Mouse (Mus musculus) small intestine, adult 10 weeks (tissue): ENCODE data around the gene Vamp9. TPM values are rescaled to one million over a fixed set of nuclear protein-coding genes. Genes with fewer than 3 reads are reported as not detected.

Source experiments
- polyA plus RNA-seq: library from polyadenylated mRNA; stranded (reverse); fragments of 350-450 nt; fragmentation: Illumina TruSeq; extraction: RNeasy Lipid Tissue Mini Kit (QIAGEN cat#74804); gene quantifications from one replicate; pipeline ENCODE4 v1.2.3, GENCODE M21; 2014; ENCODE audit warnings: low replicate concordance

Vamp9 gene
- not detected for polyA plus RNA-seq

DNA sequence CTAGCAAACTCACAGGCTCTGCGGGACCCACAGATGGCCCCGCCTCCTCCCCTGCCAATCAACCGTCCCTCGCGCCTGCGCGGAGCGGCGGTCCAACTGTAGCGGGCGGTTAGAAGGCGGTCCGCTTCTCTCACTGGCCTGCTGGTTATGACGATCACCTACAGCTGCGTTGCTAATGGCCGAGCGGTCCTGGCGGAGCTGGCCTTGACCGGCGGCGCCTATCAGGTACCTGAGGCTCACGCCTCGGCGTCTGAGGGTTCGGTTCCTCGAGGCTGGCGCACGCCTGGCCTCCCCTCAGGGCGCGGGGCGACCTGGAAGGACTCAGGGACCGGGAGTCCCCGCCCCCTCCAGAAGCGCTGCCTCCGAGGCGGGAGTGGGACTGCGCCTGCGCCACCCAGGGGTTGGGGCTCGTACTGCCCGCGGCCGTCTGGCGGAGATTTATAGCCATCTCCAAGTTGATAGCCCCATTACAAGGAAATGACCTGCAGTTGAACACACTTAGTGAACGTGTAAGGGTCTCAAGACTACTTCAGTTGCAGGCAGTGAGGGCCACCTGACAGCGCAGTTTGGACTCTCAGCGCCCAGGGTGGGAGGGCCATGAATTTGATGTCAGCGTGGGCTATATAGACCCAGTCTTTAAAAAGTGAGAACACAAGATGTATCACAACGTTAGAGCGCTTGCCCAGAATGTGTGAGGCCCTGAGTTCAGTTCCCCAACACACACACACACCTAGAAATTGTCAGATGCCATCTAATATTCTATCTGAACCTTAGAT lies at the start of gene Vamp9:
Vamp9 (plus strand) TSS at position 74 of the 776 bp plus-strand sequence.

DNA sequence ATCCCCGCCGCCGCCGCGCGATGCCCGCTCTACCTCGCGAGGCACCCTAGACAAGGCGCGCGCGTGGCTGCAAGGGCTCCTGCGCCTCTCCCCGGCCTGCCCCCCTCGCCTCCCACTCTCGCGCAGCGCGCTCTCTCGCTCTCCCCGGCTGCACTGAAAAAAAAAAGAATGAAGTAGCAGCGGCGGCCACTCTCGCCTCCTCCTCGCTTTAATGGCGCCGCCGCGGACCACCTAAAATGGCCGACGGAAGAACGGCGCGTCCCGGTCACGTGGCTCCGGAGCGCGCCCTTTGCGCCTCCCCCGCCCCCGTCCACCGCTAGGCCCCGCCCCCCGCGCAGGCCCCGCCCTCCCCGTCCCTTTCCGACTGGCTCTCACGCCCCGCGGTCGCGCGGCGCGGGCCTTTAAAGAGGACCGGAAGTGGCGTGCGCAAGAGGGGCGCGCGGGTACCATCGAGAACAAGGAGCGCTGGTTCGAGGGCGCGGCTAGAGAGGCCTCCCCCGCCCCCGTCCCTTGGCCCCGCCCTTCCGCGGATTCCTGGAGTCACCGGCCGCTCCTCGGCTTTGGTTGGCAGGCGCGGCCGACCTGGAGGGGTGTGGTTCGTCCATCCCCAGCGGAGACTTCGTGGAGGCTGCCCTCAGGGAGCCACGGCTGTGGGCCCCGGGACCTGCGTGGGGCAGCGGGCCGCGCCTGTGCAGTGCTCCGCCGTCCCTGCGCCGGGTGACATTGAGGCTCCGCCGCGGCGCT lies 72.8 kb downstream of the Vamp9 start, which contains the start of the genes Hnrnpd and 4930524J08Rik:
Hnrnpd (minus strand) TSS at position 240 of the 744 bp plus-strand sequence.
4930524J08Rik (plus strand) TSS at position 363 of the 744 bp plus-strand sequence.

Other genes with a start within 250 kb of the Vamp9 start
- gene Rasgef1b, start 177.2 kb upstream of the Vamp9 start, polyA plus RNA-seq = 10.8 TPM
- gene Hnrnpd, start 72.7 kb downstream of the Vamp9 start, polyA plus RNA-seq = 485 TPM
- not detected for gene 4930524J08Rik, start 72.8 kb downstream of the Vamp9 start, polyA plus RNA-seq
- gene Hnrnpdl, start 133.4 kb downstream of the Vamp9 start, polyA plus RNA-seq = 400 TPM
- gene Enoph1, start 133.7 kb downstream of the Vamp9 start, polyA plus RNA-seq = 20.1 TPM